Mouse (Mus musculus) midbrain, embryonic 15.5 days (tissue): ENCODE data around the gene Wdr5. TPM values are rescaled to one million over a fixed set of nuclear protein-coding genes. Genes with fewer than 3 reads are reported as not detected.
A peak's percentile ranks its signal among the peaks of the same experiment; 100 is the strongest.

Experiments
- ATAC-seq: fragments of 200-750 bp; cut with Nextera tagmentation; replicated peaks from 2 replicates; pipeline ENCODE4 v1.8.0; 2017; ENCODE audit warnings: moderate TSS enrichment
- H3K27ac ChIP-seq: fragments of 300-500 bp; sonication (generic); 2 replicates; pipeline ENCODE4 v1.5.1; 2015; ENCODE audit warnings: mild to moderate bottlenecking, inconsistent platforms
- H3K27me3 ChIP-seq: fragments of 300-500 bp; sonication (generic); replicated peaks from 2 replicates; pipeline ENCODE4 v1.6.1; 2015; ENCODE audit warnings: inconsistent platforms
- H3K36me3 ChIP-seq: fragments of 300-500 bp; sonication (generic); replicated peaks from 2 replicates; pipeline ENCODE4 v1.6.1; 2015; ENCODE audit warnings: inconsistent platforms
- H3K4me1 ChIP-seq: fragments of 300-500 bp; sonication (generic); 2 replicates; pipeline ENCODE4 v1.6.1; 2015; ENCODE audit warnings: inconsistent platforms
- H3K4me2 ChIP-seq: fragments of 300-500 bp; sonication (generic); 2 replicates; pipeline ENCODE4 v1.6.1; 2015; ENCODE audit warnings: inconsistent platforms, mild to moderate bottlenecking, moderate library complexity
- H3K4me3 ChIP-seq: fragments of 300-500 bp; sonication (generic); 2 replicates; pipeline ENCODE4 v1.5.1; 2015; ENCODE audit warnings: mild to moderate bottlenecking, inconsistent platforms
- H3K9ac ChIP-seq: fragments of 300-500 bp; sonication (generic); 2 replicates; pipeline ENCODE4 v1.6.1; 2015; ENCODE audit warnings: mild to moderate bottlenecking, inconsistent platforms
- H3K9me3 ChIP-seq: fragments of 300-500 bp; sonication (generic); 2 replicates; pipeline ENCODE4 v1.6.1; 2016; ENCODE audit warnings: inconsistent platforms
- WGBS: fragments of 180-500 bp; shearing (Covaris S2); methylation state at CpG from one replicate; pipeline ENCODE4 v1.1.7; 2015; ENCODE audit warnings: mixed read lengths; 5-methylcytosine and 5-hydroxymethylcytosine counted together
- polyA plus RNA-seq: library from polyadenylated mRNA; unstranded; fragments of >200 nt; fragmentation: Nextera tagmentation; extraction: Ambion mirVana; gene quantifications from 2 replicates; pipeline ENCODE4 v1.2.1, GENCODE M21; 2015

Gene Wdr5
- 48.2 and 51.3 TPM in 2 replicates for polyA plus RNA-seq

- peak; percentile 94 for ATAC-seq
- no peaks in the 10 kb centered on the region for H3K27me3 ChIP-seq
- H3K9ac ChIP-seq = peak within 1 kb of the TSS; percentile 94
- H3K4me2 ChIP-seq = peak within 1 kb of the TSS; percentile 95
- peaks cover 4% of the 10 kb centered on the region for H3K36me3 ChIP-seq
- H3K4me1 ChIP-seq = peaks cover 32% of the 10 kb centered on the region
- H3K27ac ChIP-seq = peak within 1 kb of the TSS; percentile 91
- H3K9me3 ChIP-seq = no peaks in the 10 kb centered on the region
- WGBS = under 1% methylated on average over 57 of the region's 57 CpGs
- peak within 1 kb of the TSS; percentile 97 for H3K4me3 ChIP-seq
Measured at GRCm38 (mm10) chr2:27514639-27515328, at the start of gene Wdr5. Gene Wdr5 (plus strand): TSS chr2:27515157.

GRCm38 (mm10) chr2:27469292-27469990 is 45.5 kb upstream of the Wdr5 start:
- Histone ChIP-seq H3K4me2 (no peak overlapping the region), H3K36me3 (peaks cover 2% of the 10 kb centered on the region; the same call in 1 of the 2 replicates), H3K27ac (no peak overlapping the region), H3K4me3 (no peak overlapping the region), H3K4me1 (peaks cover 59% of the 10 kb centered on the region), H3K27me3 (no peaks in the 10 kb centered on the region), H3K9ac (no peak overlapping the region), H3K9me3 (no peaks in the 10 kb centered on the region)
- WGBS = 87% methylated on average over 4 of the region's 4 CpGs
- no peak for ATAC-seq

GRCm38 (mm10) chr2:27469991-27470355 is 45.0 kb upstream of the Wdr5 start:
- Histone ChIP-seq H3K36me3 (peaks cover 2% of the 10 kb centered on the region; the same call in 1 of the 2 replicates), H3K27me3 (no peaks in the 10 kb centered on the region), H3K27ac (no peak overlapping the region), H3K9me3 (no peaks in the 10 kb centered on the region), H3K4me2 (no peak overlapping the region), H3K9ac (no peak overlapping the region), H3K4me3 (no peak overlapping the region), H3K4me1 (peaks cover 59% of the 10 kb centered on the region)
- no peak for ATAC-seq
- WGBS = 73% methylated on average over 3 of the region's 3 CpGs

- ATAC-seq = no peak
- no peak overlapping the region for H3K4me2 ChIP-seq
- no peak overlapping the region for H3K9ac ChIP-seq
- H3K4me3 ChIP-seq = no peak overlapping the region
- 92% methylated on average over 2 of the region's 2 CpGs for WGBS
- H3K36me3 ChIP-seq = peaks cover 1% of the 10 kb centered on the region; the same call in 1 of the 2 replicates
- no peak overlapping the region for H3K27ac ChIP-seq
- H3K27me3 ChIP-seq = no peaks in the 10 kb centered on the region
- H3K4me1 ChIP-seq = peaks cover 59% of the 10 kb centered on the region
- no peaks in the 10 kb centered on the region for H3K9me3 ChIP-seq
Measured at GRCm38 (mm10) chr2:27470535-27470934, 44.4 kb upstream of the Wdr5 start.

- H3K9ac ChIP-seq = no peak overlapping the region
- no peak for ATAC-seq
- H3K4me2 ChIP-seq = no peak overlapping the region
- no peaks in the 10 kb centered on the region for H3K27me3 ChIP-seq
- H3K4me3 ChIP-seq = no peak overlapping the region
- H3K27ac ChIP-seq = no peak overlapping the region
- peaks cover 60% of the 10 kb centered on the region for H3K4me1 ChIP-seq
- H3K9me3 ChIP-seq = no peaks in the 10 kb centered on the region
- no peaks in the 10 kb centered on the region; the same call in 1 of the 2 replicates for H3K36me3 ChIP-seq
Measured at GRCm38 (mm10) chr2:27471170-27471584, 43.8 kb upstream of the Wdr5 start.

GRCm38 (mm10) chr2:27473061-27473765 is 41.7 kb upstream of the Wdr5 start:
- Histone ChIP-seq H3K4me1 (peaks cover 67% of the 10 kb centered on the region), H3K27ac (no peak overlapping the region), H3K4me2 (peak overlapping the region; percentile 96), H3K36me3 (no peaks in the 10 kb centered on the region), H3K4me3 (peak overlapping the region; percentile 78), H3K9me3 (no peaks in the 10 kb centered on the region), H3K27me3 (no peaks in the 10 kb centered on the region), H3K9ac (peak overlapping the region; percentile 88)
- ATAC-seq = no peak
- 69% methylated on average over 7 of the region's 7 CpGs for WGBS

- H3K9me3 ChIP-seq = no peaks in the 10 kb centered on the region
- peak overlapping the region; percentile 88 for H3K9ac ChIP-seq
- no peak for ATAC-seq
- H3K36me3 ChIP-seq = no peaks in the 10 kb centered on the region
- no peaks in the 10 kb centered on the region for H3K27me3 ChIP-seq
- H3K4me1 ChIP-seq = peaks cover 63% of the 10 kb centered on the region
- no peak overlapping the region for H3K27ac ChIP-seq
- peak overlapping the region; percentile 78 for H3K4me3 ChIP-seq
- WGBS = 33% methylated on average over 4 of the region's 4 CpGs
- peak overlapping the region; percentile 96 for H3K4me2 ChIP-seq
Measured at GRCm38 (mm10) chr2:27473911-27474310, 41.0 kb upstream of the Wdr5 start.

- Histone ChIP-seq H3K4me2 (peak overlapping the region; percentile 96), H3K9me3 (no peaks in the 10 kb centered on the region), H3K36me3 (no peaks in the 10 kb centered on the region), H3K9ac (peak overlapping the region; percentile 88), H3K4me3 (peak overlapping the region; percentile 78), H3K27ac (peak overlapping the region; percentile 96), H3K27me3 (no peaks in the 10 kb centered on the region), H3K4me1 (peaks cover 54% of the 10 kb centered on the region)
- under 1% methylated on average over 79 of the region's 84 CpGs for WGBS
- ATAC-seq = peak; percentile 65
Measured at GRCm38 (mm10) chr2:27474621-27475484, 40.1 kb upstream of the Wdr5 start.

- Histone ChIP-seq H3K27me3 (no peaks in the 10 kb centered on the region), H3K4me1 (peaks cover 45% of the 10 kb centered on the region), H3K36me3 (no peaks in the 10 kb centered on the region), H3K9ac (peak overlapping the region; percentile 88), H3K4me2 (peak overlapping the region; percentile 96), H3K4me3 (peak overlapping the region; percentile 78), H3K9me3 (no peaks in the 10 kb centered on the region), H3K27ac (peak overlapping the region; percentile 96)
- under 1% methylated on average over 75 of the region's 96 CpGs for WGBS
- peak; percentile 99 for ATAC-seq
Measured at GRCm38 (mm10) chr2:27475495-27476302, 39.3 kb upstream of the Wdr5 start.

GRCm38 (mm10) chr2:27476303-27477192 is 38.4 kb upstream of the Wdr5 start:
- 27% methylated on average over 11 of the region's 11 CpGs for WGBS
- peak overlapping the region; percentile 78 for H3K4me2 ChIP-seq

More at GRCm38 (mm10) chr2:27476303-27477192, 38.4 kb upstream of the Wdr5 start:
- Histone ChIP-seq H3K27ac (peak overlapping the region; percentile 91), H3K9me3 (no peaks in the 10 kb centered on the region), H3K27me3 (no peaks in the 10 kb centered on the region), H3K4me1 (peaks cover 37% of the 10 kb centered on the region), H3K9ac (peak overlapping the region; percentile 71), H3K4me3 (peak overlapping the region; percentile 78), H3K36me3 (no peaks in the 10 kb centered on the region)
- ATAC-seq = no peak
